Mouse (Mus musculus) embryonic fibroblast, embryonic 13.5 days (primary cell): ENCODE data around the gene Trim14. TPM values are rescaled to one million over a fixed set of nuclear protein-coding genes. Genes with fewer than 3 reads are reported as not detected.

Experiments
- H3K27ac ChIP-seq: 2 replicates; pipeline ENCODE4 v1.5.1; 2012; ENCODE audit warnings: low read length, control low read depth, inconsistent platforms; ENCODE audit not compliant: insufficient read depth
- H3K4me1 ChIP-seq: 2 replicates; pipeline ENCODE4 v1.6.1; 2011; ENCODE audit warnings: low read length; ENCODE audit not compliant: control insufficient read depth, insufficient read depth
- H3K4me3 ChIP-seq: 2 replicates; pipeline ENCODE4 v1.5.1; 2011; ENCODE audit warnings: mild to moderate bottlenecking, control low read depth, low read length; ENCODE audit not compliant: insufficient read depth
- CTCF ChIP-seq: IDR thresholded peaks from 2 replicates; pipeline ENCODE4 v1.5.1; 2011; ENCODE audit warnings: mild to moderate bottlenecking, control low read depth, low read length, moderate library complexity, borderline replicate concordance; ENCODE audit not compliant: insufficient read depth
- POLR2A ChIP-seq: IDR thresholded peaks from 2 replicates; pipeline ENCODE4 v1.6.1; 2011; ENCODE audit warnings: low read depth, mild to moderate bottlenecking, control low read depth, low read length, moderate library complexity
- polyA plus RNA-seq: library from polyadenylated mRNA; stranded (reverse); fragments of >200 nt; gene quantifications from 2 replicates; pipeline ENCODE4 v1.2.4, GENCODE M21; 2011; ENCODE audit warnings: low read depth; ENCODE audit not compliant: missing spikeins, insufficient read length

Gene Trim14
- polyA plus RNA-seq, 1 experiment: 0.93 TPM

- H3K4me3 ChIP-seq: no peak overlapping the region
- no peak for TF ChIP-seq CTCF
- no peak for TF ChIP-seq POLR2A
- H3K4me1 ChIP-seq: no peaks in the 10 kb centered on the region
Observed at GRCm38 (mm10) chr4:46562037-46562436, 26.1 kb upstream of the Trim14 start.

DNA sequence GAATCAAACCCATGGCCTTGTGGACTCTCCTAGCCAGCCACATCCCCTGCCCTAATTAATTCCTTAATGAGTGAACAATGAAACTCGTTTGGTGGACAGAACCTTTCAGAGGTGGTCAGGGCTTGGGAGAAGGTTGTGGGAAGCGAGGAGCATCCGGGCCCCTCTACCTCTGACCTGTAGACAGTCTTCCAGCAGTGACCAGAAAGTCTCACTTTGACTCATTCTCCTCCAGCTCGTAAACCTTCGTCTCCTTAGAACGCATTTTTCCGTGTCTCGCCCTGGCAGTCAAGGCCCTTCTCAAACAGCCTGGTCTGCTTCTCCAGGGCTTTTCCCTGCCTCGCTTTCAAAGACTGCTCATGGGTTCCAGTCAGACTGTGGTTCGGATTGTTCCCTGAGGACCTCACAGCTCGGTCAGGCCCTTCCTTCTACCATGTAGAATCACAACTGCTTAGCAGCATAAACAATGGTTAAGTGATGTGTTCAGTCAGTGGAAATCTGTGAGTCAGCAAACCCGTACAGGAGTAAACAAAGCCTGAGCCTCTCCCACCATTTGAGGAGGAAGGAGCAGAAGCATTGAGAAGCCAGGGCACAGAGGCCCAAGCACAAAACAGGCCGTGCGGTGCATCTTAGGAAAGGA is 24.2 kb upstream of the Trim14 start:
- H3K27ac ChIP-seq: no peak overlapping the region
- no peak for TF ChIP-seq POLR2A
- no peak overlapping the region for H3K4me3 ChIP-seq
- no peaks in the 10 kb centered on the region for H3K4me1 ChIP-seq

More at GRCm38 (mm10) chr4:46562037-46562436, 26.1 kb upstream of the Trim14 start:
- no peak overlapping the region for H3K27ac ChIP-seq

DNA sequence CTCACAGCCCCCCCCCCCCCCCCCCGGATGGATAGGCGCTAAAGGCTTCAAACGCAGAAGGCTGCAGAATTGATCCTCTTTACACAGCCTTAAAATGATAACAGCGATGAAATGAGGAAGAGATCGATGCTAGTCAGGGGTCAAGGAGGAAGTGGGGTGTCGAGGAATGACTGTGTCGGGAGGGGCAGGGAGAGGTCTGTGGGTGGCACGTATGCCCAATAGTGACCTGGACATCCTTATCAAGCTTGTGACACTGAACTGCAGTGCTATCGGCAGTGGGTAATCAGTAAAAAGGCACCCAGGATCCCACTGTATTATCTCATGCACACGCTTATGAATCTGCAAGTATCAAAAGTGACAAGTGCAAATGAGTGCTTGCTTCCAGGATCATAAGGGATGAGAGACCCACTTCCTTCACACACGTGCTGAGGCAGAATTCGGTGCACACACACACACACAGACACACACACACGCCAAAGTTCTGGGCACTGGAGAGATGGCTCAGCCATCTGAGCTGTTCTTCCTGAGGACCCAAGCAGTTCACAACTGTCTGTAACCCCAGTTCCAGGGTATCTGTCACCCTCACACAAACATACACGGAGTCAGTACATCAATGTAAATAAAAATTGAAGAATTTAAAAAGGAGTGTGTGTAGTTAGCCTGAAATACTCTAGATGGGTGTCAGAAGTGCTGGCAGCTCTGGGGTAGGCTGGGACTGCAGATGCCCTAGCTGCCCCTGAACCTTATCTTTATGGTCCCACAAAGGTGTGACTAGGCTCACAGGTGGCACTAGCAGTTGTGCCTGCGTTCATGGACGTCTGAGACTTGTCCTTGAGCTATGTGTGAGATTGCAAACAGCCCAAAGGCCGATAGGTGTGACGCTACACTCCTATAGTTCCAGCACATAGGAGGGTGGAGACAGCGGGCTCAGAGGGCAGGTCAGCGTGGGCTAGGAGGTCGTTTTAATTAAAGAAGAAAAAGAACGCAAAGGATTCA is 23.0 kb upstream of the Trim14 start:
- H3K4me3 ChIP-seq: no peak overlapping the region

GRCm38 (mm10) chr4:46556933-46557332 is 21.0 kb upstream of the Trim14 start:
- no peak overlapping the region for H3K4me3 ChIP-seq
- no peak overlapping the region for H3K27ac ChIP-seq
- TF ChIP-seq CTCF (no peak), POLR2A (no peak)
- H3K4me1 ChIP-seq: no peaks in the 10 kb centered on the region

More for the DNA sequence above, 23.0 kb upstream of the Trim14 start:
- H3K27ac ChIP-seq: no peak overlapping the region
- TF ChIP-seq CTCF (no peak), POLR2A (no peak)
- no peaks in the 10 kb centered on the region for H3K4me1 ChIP-seq

DNA sequence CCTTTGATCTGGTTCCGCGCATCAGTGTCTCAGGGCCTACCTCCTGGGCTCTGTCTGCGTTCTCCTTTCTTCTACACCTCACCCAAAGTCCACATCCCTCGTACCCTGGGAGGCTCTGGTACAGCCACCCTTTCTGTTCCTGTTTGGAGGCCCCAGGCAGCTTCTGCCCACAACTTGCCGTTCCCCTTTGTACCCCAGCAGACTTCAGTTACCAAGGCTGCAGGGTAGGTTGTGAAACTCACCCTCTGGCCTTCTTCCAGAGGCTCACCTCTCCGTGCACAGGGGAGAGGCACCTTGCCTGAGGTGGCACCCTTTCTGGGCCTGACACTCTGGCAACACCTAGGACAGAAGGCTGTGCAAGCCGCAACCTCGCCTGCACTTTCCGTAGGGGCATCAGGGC is 19.8 kb upstream of the Trim14 start:
- H3K4me3 ChIP-seq: no peak overlapping the region
- H3K27ac ChIP-seq: no peak overlapping the region
- no peak for TF ChIP-seq CTCF
- no peaks in the 10 kb centered on the region for H3K4me1 ChIP-seq

GRCm38 (mm10) chr4:46554295-46555069 is 18.5 kb upstream of the Trim14 start:
- no peak for TF ChIP-seq CTCF
- TF ChIP-seq POLR2A: no peak
- Histone ChIP-seq H3K4me3 (no peak overlapping the region), H3K27ac (no peak overlapping the region), H3K4me1 (no peaks in the 10 kb centered on the region)

DNA sequence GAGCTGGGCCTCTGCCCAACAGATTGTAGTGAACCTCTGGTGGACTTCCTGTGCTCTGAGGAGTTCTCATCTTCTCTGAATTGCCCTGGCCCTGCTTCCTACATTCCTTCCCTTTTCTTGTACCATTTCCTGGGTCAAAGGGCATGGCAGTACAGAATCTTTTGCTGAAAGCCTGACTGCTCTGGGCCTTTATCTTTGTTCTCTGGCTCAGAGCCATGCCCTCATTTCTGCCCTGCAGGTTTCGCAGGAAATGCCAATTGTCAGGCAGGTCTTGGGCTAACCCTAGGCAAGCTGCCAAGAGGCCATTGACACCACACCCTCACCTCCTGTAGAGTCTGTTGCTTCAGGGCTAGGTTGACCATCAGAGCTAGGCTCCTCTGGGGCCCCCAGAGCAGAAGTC is 17.9 kb upstream of the Trim14 start:
- no peak for TF ChIP-seq POLR2A
- no peak for TF ChIP-seq CTCF

DNA sequence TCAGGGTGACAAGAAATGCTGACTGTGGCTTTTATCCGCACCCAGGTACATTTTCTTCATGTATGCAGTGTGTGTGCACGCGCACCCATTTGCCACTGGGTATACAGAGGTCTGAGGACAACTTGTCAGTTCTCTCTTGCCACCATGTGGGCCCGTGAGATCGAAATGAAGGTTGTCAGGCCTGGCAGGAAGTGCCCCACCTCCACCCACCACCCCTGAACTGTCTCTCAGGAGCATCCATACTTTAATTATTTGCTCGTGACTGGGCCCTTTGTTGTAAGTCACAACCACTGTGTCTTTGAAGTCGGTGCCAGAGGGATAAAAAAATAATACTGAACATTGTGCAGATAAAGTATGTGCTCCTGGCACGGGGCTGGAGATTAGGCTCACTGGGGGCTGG is 14.5 kb upstream of the Trim14 start:
- Histone ChIP-seq H3K27ac (no peak overlapping the region), H3K4me3 (no peak overlapping the region), H3K4me1 (no peaks in the 10 kb centered on the region)
- TF ChIP-seq CTCF: no peak
- no peak for TF ChIP-seq POLR2A

More for the DNA sequence above, 17.9 kb upstream of the Trim14 start:
- H3K4me1 ChIP-seq: no peaks in the 10 kb centered on the region
- no peak overlapping the region for H3K27ac ChIP-seq
- no peak overlapping the region for H3K4me3 ChIP-seq

DNA sequence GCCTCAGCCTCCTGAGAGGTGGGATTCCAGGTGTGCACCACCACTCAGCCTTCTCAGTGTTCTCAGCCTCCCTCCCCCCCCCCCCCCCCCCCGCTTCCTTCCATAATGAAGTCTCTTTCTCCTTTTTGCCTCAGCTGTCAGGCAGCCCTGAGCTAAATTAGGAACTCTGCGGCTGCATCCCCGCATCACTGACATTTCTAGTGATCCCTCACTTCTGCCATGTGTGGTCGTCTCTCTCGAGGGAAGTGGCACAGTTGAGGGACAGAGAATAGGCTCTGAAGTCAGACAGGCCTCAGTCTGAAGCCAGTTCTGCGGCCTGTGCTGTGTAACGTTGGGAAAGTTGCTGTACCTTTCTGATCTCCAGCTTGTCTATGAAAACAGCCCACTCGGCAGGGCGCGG is 14.0 kb upstream of the Trim14 start:
- no peak overlapping the region for H3K27ac ChIP-seq
- H3K4me1 ChIP-seq: no peaks in the 10 kb centered on the region
- no peak overlapping the region for H3K4me3 ChIP-seq
- TF ChIP-seq POLR2A: no peak
- TF ChIP-seq CTCF: no peak

- no peak for TF ChIP-seq CTCF
- TF ChIP-seq POLR2A: no peak
- H3K4me1 ChIP-seq: no peaks in the 10 kb centered on the region
- H3K4me3 ChIP-seq: no peak overlapping the region
- no peak overlapping the region for H3K27ac ChIP-seq
Observed at GRCm38 (mm10) chr4:46546709-46547108, 10.8 kb upstream of the Trim14 start.

- no peak for TF ChIP-seq CTCF
- TF ChIP-seq POLR2A: no peak
- H3K4me1 ChIP-seq: no peaks in the 10 kb centered on the region
- no peak overlapping the region for H3K4me3 ChIP-seq
- H3K27ac ChIP-seq: no peak overlapping the region
Observed at GRCm38 (mm10) chr4:46545498-46545897, 9.6 kb upstream of the Trim14 start.
